Mouse (Mus musculus) embryonic facial prominence, embryonic 14.5 days (tissue): ENCODE results near the gene Atrnl1. TPM values are rescaled to one million over a fixed set of nuclear protein-coding genes. Genes with fewer than 3 reads are reported as not detected.
A peak's percentile ranks its signal among the peaks of the same experiment; 100 is the strongest.

Source experiments
- ATAC-seq: fragments of 200-750 bp; cut with Nextera tagmentation; 2 replicates; pipeline ENCODE4 v1.8.0; 2017; ENCODE audit warnings: low read depth, moderate number of reproducible peaks, moderate TSS enrichment
- DNase-seq: peaks from one replicate; pipeline ENCODE4 v3.0.0-alpha.2; 2015; ENCODE audit warnings: low spot score
- H3K27ac ChIP-seq: fragments of 300-500 bp; sonication (generic); replicated peaks from 2 replicates; pipeline ENCODE4 v1.5.1; 2014; ENCODE audit warnings: low read depth, mild to moderate bottlenecking, low read length, moderate library complexity
- H3K27me3 ChIP-seq: fragments of 300-500 bp; sonication (generic); replicated peaks from 2 replicates; pipeline ENCODE4 v1.6.1; 2014; ENCODE audit warnings: low read length; ENCODE audit not compliant: control insufficient read depth, insufficient read depth
- H3K36me3 ChIP-seq: fragments of 300-500 bp; sonication (generic); 2 replicates; pipeline ENCODE4 v1.6.1; 2014; ENCODE audit warnings: low read length, mixed read lengths; ENCODE audit not compliant: control insufficient read depth, insufficient read depth
- H3K4me1 ChIP-seq: fragments of 300-500 bp; sonication (generic); 2 replicates; pipeline ENCODE4 v1.6.1; 2014; ENCODE audit warnings: antibody characterized with exemption, low read length; ENCODE audit not compliant: control insufficient read depth, insufficient read depth
- H3K4me2 ChIP-seq: fragments of 300-500 bp; sonication (generic); 2 replicates; pipeline ENCODE4 v1.6.1; 2014; ENCODE audit warnings: low read depth, mild to moderate bottlenecking, low read length, moderate library complexity, mixed read lengths
- H3K4me3 ChIP-seq: fragments of 300-500 bp; sonication (generic); 2 replicates; pipeline ENCODE4 v1.5.1; 2014; ENCODE audit warnings: low read depth, mild to moderate bottlenecking, low read length
- H3K9ac ChIP-seq: fragments of 300-500 bp; sonication (generic); 2 replicates; pipeline ENCODE4 v1.6.1; 2014; ENCODE audit warnings: low read depth, mild to moderate bottlenecking, low read length, moderate library complexity, mixed read lengths
- H3K9me3 ChIP-seq: fragments of 300-500 bp; sonication (generic); 2 replicates; pipeline ENCODE4 v1.6.1; 2016; ENCODE audit warnings: low read length; ENCODE audit not compliant: control insufficient read depth
- WGBS: fragments of 180-500 bp; shearing (Covaris S2); extraction: QIAGEN DNeasy Blood & Tissue Kit; methylation state at CpG from one replicate; pipeline ENCODE4 v1.1.7; 2014; 5-methylcytosine and 5-hydroxymethylcytosine counted together
- polyA plus RNA-seq: library from polyadenylated mRNA; unstranded; fragments of >200 nt; fragmentation: Nextera tagmentation; extraction: Ambion mirVana; gene quantifications from 2 replicates; pipeline ENCODE4 v1.2.1, GENCODE M21; 2014

Gene Atrnl1
- polyA plus RNA-seq, 1 experiment from 2014 or later, result 7.2 TPM

DNA sequence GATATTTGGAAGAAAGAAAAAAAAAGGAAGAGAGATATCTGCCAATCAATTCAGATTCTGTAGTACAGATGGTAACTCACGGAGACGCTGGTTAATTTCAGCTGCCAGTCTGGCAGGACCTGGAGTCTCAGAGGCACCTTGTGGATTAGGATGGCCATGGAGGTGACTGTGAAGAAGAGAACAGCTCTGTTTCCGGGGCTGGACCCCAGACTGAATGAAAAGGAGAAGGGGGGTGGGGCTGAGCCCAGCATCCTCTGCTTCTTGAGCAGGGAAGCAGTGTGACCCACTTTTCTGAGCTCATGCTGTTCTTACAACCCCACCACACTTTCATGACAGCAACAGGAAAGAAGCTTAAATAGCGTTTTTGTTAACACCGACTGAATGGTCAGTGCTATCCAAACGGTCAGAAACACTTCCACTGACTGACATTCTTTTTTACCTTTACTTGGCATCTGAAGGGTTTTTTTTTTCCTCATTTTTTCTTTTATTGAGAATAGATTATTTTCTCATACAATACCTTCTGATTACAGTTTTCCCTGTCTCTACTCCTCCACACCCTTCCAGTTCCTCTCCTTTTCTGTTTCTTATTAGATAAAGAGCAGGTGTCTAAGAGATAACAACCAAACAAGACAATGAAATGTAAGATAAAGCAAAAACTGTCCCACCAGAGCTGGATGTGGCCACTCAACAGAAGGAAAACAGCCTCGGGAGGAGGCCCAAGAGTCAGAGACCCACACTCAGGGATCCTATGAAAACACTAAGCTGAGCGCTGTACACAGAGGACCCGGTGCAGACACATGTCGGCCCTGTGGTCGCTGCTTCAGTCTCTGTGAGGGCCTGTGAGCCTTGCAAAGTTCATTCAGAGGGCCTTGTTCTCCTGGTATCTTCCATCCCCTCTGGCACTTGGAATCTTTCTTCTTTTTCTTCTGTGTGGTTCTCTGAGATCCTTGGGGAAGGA is 317.0 kb downstream of the Atrnl1 start:
- no peak overlapping the region for H3K27ac ChIP-seq
- WGBS, result 63% methylated on average over 11 of the region's 11 CpGs
- H3K9ac ChIP-seq, result no peak overlapping the region
- H3K9me3 ChIP-seq, result no peaks in the 10 kb centered on the region
- no peak overlapping the region for H3K4me3 ChIP-seq
- no peaks in the 10 kb centered on the region for H3K27me3 ChIP-seq
- ATAC-seq (no peak), DNase-seq (no peak)
- H3K36me3 ChIP-seq, result no peaks in the 10 kb centered on the region
- H3K4me1 ChIP-seq, result no peaks in the 10 kb centered on the region
- no peak overlapping the region for H3K4me2 ChIP-seq

DNA sequence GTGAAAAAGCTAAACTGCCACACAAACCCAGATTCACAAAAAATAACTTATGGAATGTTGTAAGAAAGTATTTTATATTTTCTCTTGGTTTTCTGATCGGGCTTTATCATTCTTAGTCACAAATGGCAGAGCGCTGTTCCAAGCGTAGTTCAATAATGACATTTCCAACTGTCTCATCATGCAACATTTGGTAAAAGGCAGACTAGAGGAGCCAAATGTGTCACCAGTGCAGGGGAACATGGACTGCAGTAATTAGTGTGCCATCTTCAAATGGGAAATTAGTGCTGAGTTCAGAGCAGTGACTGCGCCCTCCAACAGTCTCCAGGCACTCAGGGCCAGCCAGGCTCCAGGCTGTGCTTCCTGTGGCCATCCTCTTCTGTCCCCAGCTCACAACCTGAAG is 320.8 kb downstream of the Atrnl1 start:
- WGBS, result 95% methylated on average over 4 of the region's 4 CpGs
- Histone ChIP-seq H3K27ac (no peak overlapping the region), H3K4me2 (no peak overlapping the region), H3K9ac (no peak overlapping the region), H3K9me3 (no peaks in the 10 kb centered on the region), H3K36me3 (no peaks in the 10 kb centered on the region), H3K4me1 (no peaks in the 10 kb centered on the region), H3K27me3 (no peaks in the 10 kb centered on the region), H3K4me3 (no peak overlapping the region)
- ATAC-seq (no peak), DNase-seq (no peak)

DNA sequence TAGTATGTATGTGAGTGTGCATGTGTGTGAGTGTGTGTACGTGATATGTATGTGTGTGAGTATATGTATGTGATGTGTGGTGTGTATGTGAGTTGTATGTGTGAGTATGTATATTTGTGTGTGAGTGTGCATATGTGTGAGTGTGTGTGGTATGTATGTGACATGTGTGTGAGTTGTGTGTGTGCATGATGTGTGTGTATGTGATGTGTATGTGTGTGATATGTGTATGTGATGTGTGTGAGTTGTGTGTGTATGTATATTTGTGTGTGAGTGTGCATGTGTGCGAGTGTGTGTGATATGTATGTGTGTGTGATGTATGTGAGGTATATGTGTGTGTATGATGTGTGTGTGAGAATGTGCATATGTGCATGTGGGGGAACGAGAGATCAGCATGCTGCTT is 326.0 kb downstream of the Atrnl1 start:
- H3K36me3 ChIP-seq, result no peaks in the 10 kb centered on the region
- no peak for ATAC-seq
- 86% methylated on average over 3 of the region's 3 CpGs for WGBS

DNA sequence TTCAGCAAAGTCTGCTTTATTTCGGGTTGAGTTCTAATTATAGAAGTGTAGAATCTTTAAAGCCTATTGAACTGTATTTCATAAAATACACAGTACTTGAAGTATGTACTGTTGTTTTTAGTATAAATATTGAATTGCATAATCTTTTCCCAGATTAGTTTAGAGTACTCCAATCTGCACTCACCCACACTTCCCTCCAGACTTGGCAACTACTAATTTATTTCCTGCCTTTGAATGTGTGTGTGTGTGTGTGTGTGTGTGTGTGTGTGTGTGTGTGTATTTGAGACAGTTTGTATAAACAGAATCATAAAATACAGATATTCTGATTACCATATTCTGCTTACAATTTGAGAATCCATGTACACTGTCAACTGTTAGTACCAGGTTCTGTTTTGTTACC is 328.3 kb downstream of the Atrnl1 start:
- Histone ChIP-seq H3K27ac (no peak overlapping the region), H3K4me1 (no peaks in the 10 kb centered on the region), H3K4me2 (no peak overlapping the region), H3K9me3 (no peaks in the 10 kb centered on the region), H3K9ac (no peak overlapping the region), H3K4me3 (no peak overlapping the region), H3K36me3 (no peaks in the 10 kb centered on the region), H3K27me3 (no peaks in the 10 kb centered on the region)
- DNase-seq (no peak), ATAC-seq (no peak)
- 64% methylated on average over 1 of the region's 1 CpGs for WGBS

More for the DNA sequence above, 326.0 kb downstream of the Atrnl1 start:
- Histone ChIP-seq H3K4me2 (no peak overlapping the region), H3K27ac (no peak overlapping the region), H3K9me3 (no peaks in the 10 kb centered on the region), H3K9ac (no peak overlapping the region), H3K4me1 (no peaks in the 10 kb centered on the region), H3K27me3 (no peaks in the 10 kb centered on the region), H3K4me3 (no peak overlapping the region)
- no peak for DNase-seq

DNA sequence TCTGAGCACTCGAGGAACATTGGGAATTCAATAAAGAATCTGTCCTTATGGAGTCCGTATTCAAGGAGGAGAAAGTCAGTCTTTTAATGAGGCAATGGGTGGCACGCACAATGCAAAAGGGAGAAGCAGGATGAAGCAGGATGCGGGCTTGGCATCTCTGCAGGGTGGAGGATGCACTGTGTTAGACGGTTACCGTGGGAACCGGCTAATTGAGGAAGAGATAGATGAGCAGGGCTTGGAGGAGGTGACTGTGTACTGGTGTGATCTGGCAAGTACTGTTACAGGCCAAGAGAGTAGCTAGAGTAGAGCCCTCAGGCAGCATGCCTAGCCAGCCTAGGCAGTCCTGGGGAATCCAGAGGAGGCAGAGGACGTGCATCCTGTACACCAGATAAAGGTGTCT is 330.7 kb downstream of the Atrnl1 start:
- ATAC-seq (peak; percentile 62; the same call in 1 of the 2 replicates), DNase-seq (no peak)

DNA sequence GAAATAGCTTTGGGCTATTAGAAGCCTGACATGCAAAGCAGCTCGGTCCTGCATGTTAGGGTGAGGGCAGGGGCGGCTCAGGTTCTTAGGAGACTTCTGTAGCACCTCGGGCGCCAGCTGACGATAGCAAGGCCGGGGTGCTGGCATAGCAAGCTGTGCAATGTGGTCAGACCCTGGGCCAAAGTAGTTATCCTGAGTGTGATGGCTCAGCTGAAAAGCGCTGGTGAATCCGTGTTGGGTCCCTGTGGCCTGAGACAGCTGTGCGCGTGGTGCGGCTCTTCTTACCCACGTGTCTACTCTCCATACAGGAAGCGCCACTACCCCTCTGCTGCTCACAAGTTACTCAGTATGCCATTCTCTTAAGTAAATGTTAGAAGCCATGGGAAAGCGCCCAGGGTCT is 331.4 kb downstream of the Atrnl1 start:
- WGBS, result 90% methylated on average over 14 of the region's 14 CpGs
- Histone ChIP-seq H3K9me3 (no peaks in the 10 kb centered on the region), H3K4me1 (no peaks in the 10 kb centered on the region), H3K4me3 (no peak overlapping the region), H3K4me2 (no peak overlapping the region), H3K36me3 (no peaks in the 10 kb centered on the region), H3K27me3 (no peaks in the 10 kb centered on the region), H3K9ac (no peak overlapping the region), H3K27ac (no peak overlapping the region)
- DNase-seq (no peak), ATAC-seq (no peak)

More for the DNA sequence above, 330.7 kb downstream of the Atrnl1 start:
- H3K4me1 ChIP-seq, result no peaks in the 10 kb centered on the region
- no peaks in the 10 kb centered on the region for H3K27me3 ChIP-seq
- no peaks in the 10 kb centered on the region for H3K9me3 ChIP-seq
- no peaks in the 10 kb centered on the region for H3K36me3 ChIP-seq
- 74% methylated on average over 8 of the region's 8 CpGs for WGBS
- H3K4me2 ChIP-seq, result no peak overlapping the region
- H3K4me3 ChIP-seq, result no peak overlapping the region
- H3K27ac ChIP-seq, result no peak overlapping the region
- H3K9ac ChIP-seq, result no peak overlapping the region

DNA sequence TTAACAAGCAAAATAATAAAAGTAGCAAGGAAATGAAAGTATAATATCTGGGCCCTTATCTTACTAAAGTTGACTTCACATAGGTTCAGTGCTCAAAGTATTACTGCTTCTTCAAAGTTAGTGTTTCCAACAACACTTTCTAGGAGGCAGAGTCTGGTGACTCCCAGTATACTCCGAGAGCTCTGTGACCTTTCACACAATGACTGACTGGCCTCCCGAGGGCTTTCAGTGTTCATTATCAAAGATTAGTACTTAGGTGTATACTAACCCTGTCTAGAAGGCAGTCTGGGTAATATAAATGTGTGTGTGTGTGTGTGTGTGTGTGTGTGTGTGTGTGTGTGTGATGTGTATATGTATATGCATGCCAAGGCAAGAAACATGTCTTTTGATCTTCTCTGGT is 332.5 kb downstream of the Atrnl1 start:
- H3K27me3 ChIP-seq, result no peaks in the 10 kb centered on the region
- no peaks in the 10 kb centered on the region for H3K9me3 ChIP-seq
- DNase-seq (no peak), ATAC-seq (no peak)
- H3K4me2 ChIP-seq, result no peak overlapping the region
- H3K4me1 ChIP-seq, result no peaks in the 10 kb centered on the region
- WGBS, result 74% methylated on average over 2 of the region's 2 CpGs
- no peak overlapping the region for H3K27ac ChIP-seq
- H3K36me3 ChIP-seq, result no peaks in the 10 kb centered on the region
- H3K9ac ChIP-seq, result no peak overlapping the region
- H3K4me3 ChIP-seq, result no peak overlapping the region

DNA sequence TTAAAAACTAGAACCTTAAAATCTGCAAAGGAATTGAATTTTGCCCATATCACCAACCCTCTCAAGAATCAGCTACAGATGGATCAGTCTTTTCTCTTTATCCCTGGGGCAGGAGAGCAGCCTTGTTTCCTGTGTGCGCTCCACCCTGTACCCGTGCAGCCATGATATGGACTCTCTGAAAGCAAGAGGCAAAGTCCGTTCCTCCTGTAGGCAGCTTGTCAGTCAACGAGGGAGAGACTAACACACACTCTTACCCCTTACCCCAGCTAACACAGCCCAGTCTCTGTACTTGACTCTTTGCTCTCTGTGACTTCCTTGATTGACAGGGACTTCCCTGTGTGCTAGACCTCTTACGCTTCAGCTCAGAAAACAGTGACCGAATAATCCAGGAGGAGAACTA is 333.8 kb downstream of the Atrnl1 start:
- no peak overlapping the region for H3K9ac ChIP-seq
- H3K4me3 ChIP-seq, result no peak overlapping the region
- H3K4me2 ChIP-seq, result no peak overlapping the region
- H3K4me1 ChIP-seq, result no peaks in the 10 kb centered on the region
- ATAC-seq (no peak), DNase-seq (no peak)
- H3K36me3 ChIP-seq, result no peaks in the 10 kb centered on the region
- H3K9me3 ChIP-seq, result no peaks in the 10 kb centered on the region
- 84% methylated on average over 6 of the region's 6 CpGs for WGBS
- H3K27ac ChIP-seq, result no peak overlapping the region
- H3K27me3 ChIP-seq, result no peaks in the 10 kb centered on the region
